Mouse (Mus musculus) megakaryocyte-erythroid progenitor cell, adult 5 weeks (primary cell): Measurements from ENCODE around the gene Htr3a. TPM values are rescaled to one million over a fixed set of nuclear protein-coding genes. Genes with fewer than 3 reads are reported as not detected.

Experiments
- polyA plus RNA-seq: library from polyadenylated mRNA; stranded (reverse); fragments of >175 nt; gene quantifications from 2 replicates; pipeline ENCODE4 v1.2.3, GENCODE M21; 2012

The Htr3a gene
- not detected in 2 replicates for polyA plus RNA-seq

GRCm38 (mm10) chr9:48910885-48911537, at the start of gene Htr3a:
Gene Htr3a (minus strand): TSS chr9:48911099.

Other genes with a start within 250 kb of the Htr3a start
- 7.5 and 14.1 TPM in 2 replicates for gene Zbtb16, start 74.9 kb downstream of the Htr3a start, polyA plus RNA-seq
- gene Htr3b, start 53.9 kb upstream of the Htr3a start, polyA plus RNA-seq: not detected in 2 replicates
- 8.6 and 11.6 TPM in 2 replicates for gene Usp28, start 74.3 kb upstream of the Htr3a start, polyA plus RNA-seq
- gene Zw10, start 144.5 kb upstream of the Htr3a start, polyA plus RNA-seq: 4.3 and 6.0 TPM in 2 replicates
- not detected in 2 replicates for gene Tmprss5, start 170.2 kb upstream of the Htr3a start, polyA plus RNA-seq